Mouse (Mus musculus): Measurements from ENCODE around the gene Rexo1.

Rexo1 gene

DNA sequence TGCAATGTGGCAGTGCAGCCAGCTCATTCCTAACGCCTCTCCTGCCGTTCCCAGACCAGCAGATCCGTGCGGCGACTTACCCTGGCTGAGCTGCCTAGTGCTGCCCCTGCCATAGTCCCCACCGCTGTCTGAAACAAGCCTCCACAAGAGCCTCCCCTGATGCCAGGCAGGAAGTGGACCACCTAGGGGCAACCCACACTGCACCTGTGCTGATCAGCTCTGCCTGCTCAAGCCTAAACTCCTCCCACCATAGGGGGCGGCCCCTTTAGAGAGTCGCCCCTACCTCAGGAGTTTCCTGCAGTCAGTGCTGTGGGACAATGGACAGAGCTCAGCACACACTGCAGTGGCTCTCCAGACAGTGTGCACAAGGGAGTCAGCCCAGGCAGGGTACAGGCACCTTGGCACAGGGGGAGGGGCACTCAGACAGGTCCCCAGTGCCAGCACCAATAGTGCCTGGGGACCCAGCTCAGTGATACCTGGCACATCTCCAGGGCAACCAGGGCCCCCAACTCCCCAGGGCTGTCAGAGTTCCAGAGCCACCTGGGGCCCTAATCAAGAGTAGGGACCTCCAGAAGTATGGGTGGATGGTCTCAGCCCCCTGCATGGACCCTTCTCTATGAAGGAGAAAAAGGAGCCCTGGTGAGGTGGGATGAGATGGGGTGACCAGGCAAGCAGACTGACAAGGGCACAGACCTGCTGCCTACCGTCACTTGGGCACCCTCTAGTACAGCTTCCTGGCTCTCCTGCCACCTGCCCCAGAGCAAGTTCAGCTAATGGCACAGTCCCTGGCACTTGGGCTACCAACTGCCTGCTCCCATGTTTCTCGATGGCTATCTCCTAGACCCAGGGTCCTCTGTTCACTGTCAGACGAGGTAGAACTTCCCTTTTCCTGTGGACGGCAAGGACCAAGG lies 23.5 kb upstream of the Rexo1 start:
- no peak for DNase-seq (ENCODE audit: low spot score in 2 of 2)

DNA sequence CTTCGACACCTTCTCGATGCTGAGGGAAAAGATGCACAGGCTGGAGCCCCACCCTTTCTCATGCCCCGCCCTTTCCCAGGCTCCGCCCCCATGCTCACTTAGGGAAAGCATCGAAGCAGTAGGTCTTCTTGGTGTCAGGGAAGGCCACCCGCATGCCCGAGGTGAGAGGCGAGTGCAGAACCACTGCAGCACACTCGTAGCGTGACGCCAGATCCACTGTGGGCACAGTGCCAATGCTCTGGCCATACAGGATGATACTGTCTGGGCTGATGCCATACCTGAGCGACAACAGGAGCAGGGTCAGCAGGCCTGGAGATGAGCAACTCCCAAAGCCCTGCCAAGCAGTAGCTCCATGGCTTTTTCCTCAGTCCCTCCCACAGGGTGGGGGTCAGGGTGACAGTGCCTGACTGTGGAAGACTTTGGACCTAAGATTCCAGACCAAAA lies 22.7 kb upstream of the Rexo1 start:
- no peak for DNase-seq (ENCODE audit: low spot score in 2 of 2)

DNA sequence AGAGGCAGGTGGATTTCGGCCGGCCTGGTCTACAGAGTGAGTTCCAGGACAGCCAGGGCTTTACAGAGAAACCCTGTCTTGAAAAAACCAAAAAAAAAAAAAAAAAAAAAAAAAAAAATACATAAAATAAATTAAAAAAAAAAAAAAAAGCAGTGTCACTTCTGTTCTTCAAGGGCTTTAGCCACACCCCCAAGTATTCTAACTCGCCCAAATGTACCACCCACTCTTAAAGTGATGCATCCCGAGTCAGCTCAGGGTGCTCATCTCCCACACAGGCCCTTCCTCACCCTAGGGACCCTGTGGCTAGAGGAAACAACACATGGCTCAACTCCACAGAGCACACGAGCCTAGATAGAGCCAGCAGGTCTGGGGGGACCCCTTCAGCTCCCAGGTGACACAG lies 21.7 kb upstream of the Rexo1 start:
- DNase-seq (ENCODE audit: low spot score in 2 of 2): no peak

DNA sequence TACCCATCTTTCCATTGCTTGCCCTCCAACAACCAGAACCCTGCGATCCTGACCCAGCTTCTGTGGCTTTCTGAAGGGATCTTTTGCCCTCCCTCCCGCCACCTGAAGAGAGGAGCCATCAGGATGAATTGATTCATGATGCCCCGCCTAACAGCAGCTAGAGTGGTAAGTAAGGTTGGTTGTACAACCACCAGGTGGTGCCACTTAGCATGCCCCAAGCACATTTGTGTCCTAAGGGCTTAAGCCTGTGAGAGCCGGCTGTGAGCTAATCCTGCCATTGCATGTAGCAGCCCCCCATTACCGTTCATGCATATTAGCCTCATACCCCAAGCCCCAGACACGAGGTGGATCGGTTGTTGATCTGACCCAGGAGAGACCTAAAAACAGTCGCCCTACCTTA lies 17.6 kb upstream of the Rexo1 start:
- peak; percentile 51 to 67 for DNase-seq (ENCODE audit: low spot score in 2 of 2)

DNA sequence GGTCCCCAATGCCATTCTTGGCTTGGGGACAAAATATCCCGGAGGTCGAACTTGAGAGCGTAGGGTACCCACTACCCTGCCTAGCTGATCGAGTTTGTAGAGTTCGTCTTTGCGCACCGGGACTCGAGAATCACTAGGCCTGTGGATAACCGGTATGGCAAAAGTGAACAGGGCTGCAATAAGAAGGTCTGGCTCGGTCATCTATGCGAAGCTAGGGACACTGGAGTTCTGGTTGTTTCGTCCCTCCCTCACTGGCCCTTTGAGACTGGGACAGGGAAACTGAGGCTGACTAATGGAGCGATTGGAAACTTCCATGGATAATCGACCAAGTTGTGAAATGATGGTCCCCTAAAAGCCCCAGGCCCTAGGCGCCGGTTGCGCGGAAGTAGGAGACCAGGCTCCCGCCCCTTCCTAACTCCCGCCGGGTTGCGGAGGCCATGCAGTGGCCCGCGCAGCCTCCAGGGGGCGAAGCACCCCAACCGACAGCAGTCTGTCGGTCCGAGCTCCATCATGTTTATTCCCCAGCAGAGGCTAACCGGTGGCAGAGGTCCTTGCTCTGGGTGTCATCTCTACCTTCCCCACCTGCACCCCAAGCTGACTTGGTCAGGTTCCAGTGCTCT lies 16.9 kb upstream of the Rexo1 start:
- DNase-seq (ENCODE audit: low spot score in 2 of 2): peak; percentile 78 to 84

DNA sequence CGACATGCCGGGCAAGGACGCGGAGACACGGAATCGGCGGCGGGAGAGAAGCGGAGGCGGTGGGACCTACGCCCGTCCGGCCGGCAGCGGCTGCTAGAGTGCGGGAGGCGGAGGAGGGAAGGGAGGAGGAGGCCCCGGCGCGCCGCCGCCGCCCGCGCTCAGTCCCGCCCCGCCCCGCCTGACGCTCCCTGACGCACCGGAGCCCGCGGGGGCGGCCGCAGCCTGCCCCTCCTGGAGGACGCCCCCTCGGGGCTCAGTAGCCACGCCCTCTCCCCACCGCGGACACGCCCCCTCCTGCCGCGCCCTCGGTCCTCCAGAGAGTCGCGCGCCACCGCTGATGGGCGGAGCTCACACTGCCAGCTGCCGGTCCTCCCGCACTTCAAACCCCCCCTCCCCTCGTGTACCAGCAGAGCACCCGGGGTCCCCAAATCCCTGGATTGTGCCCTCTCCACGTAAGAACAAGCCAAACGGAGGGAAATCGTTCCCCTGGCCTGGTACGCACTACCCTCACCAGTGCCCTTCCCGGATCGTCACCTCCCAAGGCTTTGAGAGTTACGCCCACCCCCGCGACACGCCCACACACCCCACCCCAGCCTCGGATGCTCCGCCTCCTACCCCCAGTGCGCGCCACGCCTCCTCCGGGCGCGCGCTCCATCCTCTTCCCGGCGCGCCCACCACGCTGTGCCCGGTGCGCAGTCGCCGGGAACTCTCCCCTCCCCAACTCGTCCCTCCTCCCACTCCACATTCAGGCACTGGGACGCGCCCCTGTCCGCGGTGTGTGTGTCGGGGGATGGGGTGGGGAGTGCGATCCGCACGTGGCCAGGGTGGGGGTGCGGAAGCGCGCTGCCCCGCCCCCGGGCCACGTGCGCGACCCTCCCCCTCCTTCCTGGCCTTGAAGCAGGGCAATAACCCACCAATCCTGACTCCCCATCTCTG lies 16.1 kb upstream of the Rexo1 start, which contains the start of gene Klf16:
Gene Klf16, minus strand, starts transcription at position 127 of the 936 bp plus-strand sequence.
- peak; percentile 98 to 99 for DNase-seq (ENCODE audit: low spot score in 2 of 2)

DNA sequence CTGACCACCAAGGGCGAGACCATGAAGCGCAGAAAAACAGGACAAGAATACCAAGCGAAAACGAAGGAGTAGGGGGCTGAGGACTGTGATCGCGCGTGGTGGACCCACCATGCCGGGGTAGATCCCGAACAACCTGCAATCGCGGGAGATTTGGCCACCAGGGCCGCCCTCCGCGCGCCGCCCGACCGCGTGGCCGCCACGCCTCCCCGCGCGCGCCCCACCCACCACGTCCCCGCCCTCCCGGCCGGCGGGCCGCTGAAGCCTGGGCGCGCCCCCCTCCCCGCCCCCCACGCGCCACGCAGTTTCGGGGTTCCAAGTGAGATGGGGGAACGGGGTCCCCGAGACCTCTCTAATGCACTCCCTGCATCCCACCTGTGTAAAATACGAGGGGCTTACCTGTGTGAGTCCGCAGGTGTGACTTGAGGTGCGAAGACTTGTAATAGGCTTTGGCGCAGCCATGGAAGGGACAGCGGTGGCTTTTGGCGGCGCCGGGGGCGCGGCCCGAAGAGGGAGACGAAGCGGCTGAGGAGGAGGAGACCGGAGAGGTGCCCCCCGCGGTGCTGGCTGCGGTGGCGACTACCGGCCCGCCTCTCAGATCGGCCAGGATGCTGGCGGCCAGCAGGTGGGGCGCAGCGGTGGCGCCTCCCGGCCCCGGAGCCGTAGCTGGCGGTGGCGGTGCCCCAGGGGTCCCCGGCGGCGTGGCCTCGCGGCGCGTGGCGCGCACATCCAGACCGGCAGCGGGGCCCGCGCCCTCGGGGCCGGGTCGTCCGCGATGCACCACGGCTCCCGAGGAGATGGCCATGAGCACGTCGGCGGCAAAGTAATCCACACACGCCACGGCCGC lies 15.2 kb upstream of the Rexo1 start:
- DNase-seq (ENCODE audit: low spot score in 2 of 2): peak; percentile 51 to 52

DNA sequence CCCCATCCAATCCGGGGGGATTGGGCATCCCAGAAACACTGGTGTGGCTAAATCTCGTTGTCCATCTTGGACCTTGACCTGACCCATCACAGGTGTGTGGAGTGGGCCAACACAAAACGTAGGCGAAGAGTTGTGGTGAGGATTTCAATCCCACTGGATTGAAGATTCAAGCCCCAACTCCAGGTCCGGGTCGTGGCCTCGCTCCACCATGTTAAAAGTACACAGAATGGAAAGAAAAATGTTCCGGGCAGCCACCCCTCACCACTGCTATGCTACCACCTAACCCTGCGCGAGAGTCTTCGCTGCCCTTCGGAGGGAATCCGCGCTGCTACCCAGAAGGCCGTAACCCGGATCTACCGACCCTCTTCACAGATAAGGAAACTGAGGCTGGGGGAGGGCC lies 14.6 kb upstream of the Rexo1 start:
- no peak for DNase-seq (ENCODE audit: low spot score in 2 of 2)

DNA sequence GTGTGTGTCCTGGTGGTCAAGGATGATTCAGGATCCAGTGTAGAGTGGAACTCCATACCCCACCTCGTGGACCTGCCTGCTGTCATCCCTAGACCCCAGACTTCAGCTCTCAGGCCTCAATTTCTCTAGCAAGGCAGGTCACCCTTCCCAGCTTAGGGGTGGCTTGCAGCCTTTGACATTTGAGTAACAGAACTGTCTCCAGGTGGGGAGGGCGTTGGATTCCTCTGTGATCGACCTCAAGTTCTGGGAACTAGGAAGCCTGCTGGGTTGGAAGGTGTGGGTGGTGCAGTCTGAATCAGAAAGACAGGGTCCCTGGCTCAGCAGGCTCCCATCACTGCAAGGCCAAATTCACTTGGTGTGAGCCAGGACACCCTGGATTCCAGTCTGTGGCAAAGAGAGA lies 13.5 kb upstream of the Rexo1 start:
- no peak for DNase-seq (ENCODE audit: low spot score in 2 of 2)

DNA sequence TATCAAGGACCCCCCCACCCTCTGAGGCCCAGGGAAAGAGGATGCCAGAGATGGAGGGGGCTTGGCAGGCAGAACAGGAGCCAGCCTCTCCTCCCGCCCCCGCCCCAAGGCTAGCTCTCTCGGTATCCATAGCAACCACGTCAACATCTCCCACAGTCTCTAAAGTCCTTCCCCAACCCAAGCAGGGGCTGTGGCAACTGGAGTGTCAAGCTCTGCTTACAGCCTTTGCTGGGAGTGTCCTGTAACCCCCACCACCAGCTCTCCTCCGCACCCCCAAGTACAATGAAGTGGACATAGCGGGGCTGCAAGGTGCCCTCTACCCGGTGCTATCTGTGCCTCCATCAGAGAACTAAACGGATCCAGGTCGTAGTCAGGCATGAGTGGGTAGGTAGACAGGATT lies 12.6 kb upstream of the Rexo1 start:
- DNase-seq (ENCODE audit: low spot score in 2 of 2): no peak

DNA sequence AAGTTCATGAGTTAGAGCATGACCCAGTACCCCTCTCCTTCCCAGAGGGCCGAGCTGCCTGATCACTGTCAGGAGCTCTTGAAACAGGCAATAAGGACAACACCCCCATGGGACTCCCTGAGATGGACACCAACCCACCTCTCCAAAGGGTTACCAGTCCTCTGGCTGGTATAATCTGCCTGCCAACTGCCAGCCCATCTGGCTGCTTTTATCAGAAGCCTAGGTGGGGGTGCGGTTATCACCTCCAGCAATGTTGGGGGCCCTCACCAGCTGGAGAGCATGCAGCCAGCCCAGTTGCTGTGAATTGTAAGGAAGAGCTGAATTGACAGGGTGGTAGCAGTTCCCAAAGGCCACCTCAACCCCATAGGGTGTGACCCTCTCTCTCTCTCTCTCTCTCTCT lies 11.1 kb upstream of the Rexo1 start:
- DNase-seq (ENCODE audit: low spot score in 2 of 2): no peak

DNA sequence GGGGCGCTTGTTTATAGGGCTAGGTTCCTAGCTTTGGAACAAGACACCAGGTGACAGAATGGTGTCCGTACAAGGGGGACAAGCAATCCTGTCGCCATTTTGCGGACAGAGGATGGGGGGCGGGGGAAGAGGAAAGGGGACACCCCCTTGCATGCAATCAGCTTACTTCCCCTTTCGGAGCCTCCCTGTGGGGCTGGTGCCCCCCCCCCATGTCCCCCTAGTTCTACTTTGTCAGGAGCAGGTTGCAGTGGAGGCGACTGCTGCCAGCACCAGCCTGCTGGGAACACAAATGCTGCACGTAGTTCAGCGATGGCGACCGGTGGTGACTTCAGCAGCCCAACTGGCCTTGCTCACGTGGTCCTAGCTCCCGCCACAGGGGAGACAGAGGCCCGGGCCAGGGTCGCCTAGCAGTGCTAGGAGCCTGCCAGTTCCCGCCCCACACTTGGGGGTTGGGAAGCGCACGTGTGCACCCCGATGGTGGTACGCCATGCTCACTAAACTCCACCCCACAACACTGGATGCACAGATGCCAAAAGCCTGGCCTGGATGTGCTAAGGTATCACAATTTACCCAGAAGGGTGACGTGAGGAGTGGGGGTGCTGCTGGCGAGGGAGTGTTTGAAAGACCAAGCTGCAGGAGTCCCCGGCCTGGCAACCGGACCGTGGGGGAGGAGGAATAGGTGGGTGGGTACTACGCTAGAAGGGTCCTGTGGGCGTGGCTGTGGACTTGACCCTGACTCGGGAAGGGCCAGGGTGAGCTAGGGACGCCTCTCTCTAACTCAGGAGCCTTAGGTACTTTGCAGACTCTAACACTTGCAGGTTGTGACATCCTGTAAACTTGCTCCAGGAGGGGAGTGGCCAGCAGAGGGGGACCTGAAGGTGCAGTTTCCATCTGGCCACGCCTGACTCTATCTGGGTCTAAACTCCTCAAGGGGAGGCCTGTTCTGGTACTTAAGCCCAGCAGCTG lies 9.8 kb upstream of the Rexo1 start:
- no peak for DNase-seq (ENCODE audit: low spot score in 2 of 2)

DNA sequence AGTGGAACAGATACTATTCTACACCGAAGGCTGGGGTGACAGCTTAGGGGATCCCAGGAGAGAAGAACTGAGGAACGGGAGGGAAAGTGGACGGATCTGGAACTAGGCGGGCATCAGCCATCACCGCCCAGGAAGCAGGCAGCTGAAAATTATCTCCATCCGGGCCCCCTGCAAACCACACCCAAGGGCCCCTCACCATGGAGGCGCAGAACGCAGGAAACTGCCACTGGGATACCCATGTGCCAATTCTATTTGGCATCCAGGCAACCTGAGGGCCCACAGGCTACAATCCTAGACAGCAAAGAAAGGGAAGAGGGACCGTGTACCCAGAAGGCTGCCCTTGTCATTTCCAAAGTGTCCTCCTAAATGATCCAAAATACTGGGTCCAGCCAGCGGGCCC lies 9.1 kb upstream of the Rexo1 start:
- no peak for DNase-seq (ENCODE audit: low spot score in 2 of 2)

DNA sequence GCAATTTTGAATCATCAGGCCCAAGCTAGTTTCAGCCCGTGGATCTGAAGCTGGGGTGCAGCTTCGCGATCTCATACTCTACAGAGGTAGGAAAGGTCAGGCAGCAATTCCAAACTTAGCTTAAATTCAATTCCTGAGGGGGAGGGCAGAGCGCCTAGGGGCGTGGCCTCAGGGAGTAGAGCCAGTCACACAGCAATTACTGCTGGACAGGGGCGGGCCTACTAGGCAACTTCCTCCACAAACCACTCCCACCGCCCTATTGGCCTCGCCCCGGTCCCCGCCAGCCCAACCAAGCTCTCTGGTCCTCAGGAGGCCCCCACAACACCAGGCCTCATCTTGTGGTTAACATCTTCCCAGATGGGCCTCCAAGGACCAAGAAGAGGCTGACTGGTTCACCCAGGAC lies 8.3 kb upstream of the Rexo1 start:
- peak; percentile 48 to 55 for DNase-seq (ENCODE audit: low spot score in 2 of 2)

DNA sequence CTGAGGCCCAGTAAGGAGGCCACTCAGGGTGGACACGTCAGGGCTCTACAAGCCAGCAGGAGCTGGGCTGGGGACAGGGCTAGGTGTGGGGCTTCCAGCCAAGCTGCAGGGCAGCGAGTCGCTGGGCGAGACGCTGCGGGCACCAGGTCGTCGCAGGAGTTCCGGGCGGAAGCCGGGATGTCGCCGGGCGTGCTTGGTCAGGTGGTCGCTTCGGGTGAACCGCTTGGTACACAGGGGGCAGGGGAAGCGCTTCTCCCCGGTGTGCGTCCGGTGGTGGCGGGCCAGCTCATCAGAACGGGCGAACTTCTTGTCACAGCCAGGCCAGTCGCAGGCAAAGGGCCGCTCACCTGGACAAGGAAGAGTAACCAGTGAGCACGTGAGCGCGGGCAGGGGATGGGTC lies 7.5 kb upstream of the Rexo1 start:
- no peak for DNase-seq (ENCODE audit: low spot score in 2 of 2)

DNA sequence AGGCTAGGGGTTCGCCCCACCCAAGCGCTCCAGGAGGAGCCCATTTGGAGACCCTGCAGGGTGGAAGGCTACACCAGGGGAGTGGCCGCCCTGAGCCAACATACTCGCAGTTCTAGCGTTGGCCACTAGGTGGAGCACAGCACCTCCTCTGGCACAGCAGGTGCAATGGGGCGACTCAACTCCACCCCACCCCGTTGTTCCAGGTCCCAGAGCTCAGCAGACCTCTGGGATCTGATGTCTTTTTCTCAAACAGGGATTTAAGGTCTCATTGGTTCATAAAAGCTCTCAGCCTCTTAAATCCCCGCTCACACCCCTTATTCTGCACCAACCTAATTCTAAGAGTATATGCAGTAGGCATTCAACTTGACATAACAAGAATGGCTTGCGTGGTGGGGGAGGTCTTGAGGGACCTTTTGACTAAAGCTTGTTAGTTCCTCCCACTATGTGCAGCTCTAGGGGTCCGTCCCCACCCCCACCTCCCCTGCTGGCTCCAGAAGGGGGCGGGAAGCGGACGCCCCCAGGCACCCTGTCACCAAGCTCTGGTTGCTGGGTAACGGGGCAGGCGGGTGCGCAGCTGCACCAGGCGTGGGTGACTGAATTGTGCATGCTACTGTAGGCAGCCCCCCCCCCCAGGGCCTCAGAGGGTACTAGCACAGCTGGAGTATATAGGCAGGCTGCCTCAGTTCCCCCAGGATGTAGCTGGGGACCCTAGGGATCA lies 5.2 kb upstream of the Rexo1 start:
- DNase-seq (ENCODE audit: low spot score in 2 of 2): peak; percentile 76 to 84

DNA sequence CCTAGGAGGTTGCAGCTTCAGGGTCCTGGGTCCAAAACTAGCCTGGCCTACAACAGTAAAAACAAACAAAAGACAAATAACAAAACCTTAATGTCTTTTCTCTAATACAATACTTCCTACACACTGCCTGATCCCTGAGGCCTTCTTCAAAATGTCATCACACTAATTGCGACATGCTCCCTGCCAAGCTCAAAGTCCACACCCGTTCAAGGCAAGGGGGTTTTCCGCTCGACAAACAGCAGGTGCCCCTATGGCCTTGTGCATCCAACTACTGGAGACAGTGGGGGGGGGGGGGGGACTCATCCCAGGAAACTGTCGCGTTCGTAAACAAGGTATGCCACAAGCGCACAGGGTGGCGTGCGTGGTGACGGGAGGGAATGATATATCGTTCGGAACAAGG lies 739 bp downstream of the Rexo1 start:
- DNase-seq (ENCODE audit: low spot score in 2 of 2): no peak

DNA sequence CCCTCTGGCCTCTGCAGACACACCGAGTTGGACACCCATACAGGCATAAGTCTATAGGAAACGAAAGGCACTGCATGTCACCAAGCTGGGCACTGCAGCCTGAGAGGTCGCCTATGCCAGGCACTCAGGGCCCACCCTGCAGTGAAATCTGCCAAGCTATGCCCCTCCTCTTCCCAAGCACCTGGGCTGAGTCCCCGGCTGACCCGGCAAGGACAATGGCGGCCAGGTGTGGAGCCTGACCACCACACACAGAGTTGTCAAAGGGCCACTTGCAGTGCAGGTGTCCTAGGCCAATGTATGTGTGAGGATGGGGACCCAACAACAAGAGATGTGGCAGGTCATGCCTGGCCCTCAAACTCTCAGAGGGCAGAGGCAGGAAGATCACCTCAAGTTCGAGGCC lies 1.9 kb downstream of the Rexo1 start:
- no peak for DNase-seq (ENCODE audit: low spot score in 2 of 2)

DNA sequence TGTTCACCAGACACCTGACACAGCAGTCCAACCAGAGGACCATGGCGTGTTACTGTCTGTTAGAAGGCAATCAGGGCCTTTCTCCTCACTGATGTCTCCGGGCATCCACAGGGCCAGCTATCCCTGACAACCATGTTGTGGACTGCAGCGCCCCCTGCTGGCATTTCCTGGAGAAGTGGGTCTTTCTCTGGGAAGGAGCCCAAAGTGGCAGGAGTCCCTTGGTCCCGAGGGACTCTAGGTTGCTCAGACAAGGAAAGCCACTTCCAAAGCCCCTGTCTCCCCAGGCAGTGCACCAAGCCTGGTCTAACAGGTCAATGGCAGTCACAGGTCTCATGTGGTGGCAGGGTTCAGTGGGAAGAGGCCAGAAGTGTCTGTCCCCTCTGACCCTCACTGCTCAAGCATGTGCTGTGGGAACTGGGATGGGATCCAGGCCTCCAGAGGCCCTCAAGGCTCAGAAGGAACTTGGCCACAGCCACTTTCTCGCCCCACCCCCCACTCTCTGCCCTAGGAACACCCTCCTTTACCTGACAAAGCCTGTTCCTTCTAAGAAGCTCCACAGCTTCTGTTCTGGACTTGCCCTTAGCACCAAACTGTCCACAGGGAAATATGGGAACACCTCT lies 3.9 kb downstream of the Rexo1 start:
- peak; percentile 52 to 71 for DNase-seq (ENCODE audit: low spot score in 2 of 2)

Data from urinary bladder, postnatal 36 days (tissue).